Mouse (Mus musculus) adrenal gland, postnatal 10 days (tissue): ENCODE results near the gene Tnni1. TPM values are rescaled to one million over a fixed set of nuclear protein-coding genes. Genes with fewer than 3 reads are reported as not detected.

ENCODE experiments used
- DNase-seq: peaks from one replicate; pipeline ENCODE4 v3.0.0; 2021; ENCODE audit warnings: mixed read lengths
- total RNA-seq, 2 experiments: library from RNA; stranded (reverse); gene quantifications; 2 replicates each; pipeline ENCODE4 v1.2.3; 2021

Tnni1 gene
- total RNA-seq, 2 experiments from 2014 or later, result 7.7 to 41.7 TPM

DNA sequence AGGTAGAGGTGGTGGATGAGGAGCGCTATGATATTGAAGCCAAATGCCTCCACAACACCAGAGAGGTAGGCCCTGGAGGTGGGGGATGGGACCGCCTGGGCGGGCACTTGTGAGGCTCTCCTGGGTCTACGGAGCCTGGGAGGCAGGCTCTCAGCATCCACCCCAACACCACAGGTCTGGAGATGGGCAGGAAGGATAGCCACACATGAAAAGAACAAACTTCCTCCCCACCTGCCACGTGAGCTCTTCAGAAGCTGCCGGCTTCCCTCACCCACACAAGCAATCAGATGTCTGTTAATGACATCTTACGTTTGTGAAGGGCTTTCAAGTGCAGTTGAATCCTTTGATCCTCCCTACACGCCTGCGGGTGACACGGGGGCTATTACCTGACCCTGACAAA is 28.3 kb downstream of the Tnni1 start:
- no peak for DNase-seq

DNA sequence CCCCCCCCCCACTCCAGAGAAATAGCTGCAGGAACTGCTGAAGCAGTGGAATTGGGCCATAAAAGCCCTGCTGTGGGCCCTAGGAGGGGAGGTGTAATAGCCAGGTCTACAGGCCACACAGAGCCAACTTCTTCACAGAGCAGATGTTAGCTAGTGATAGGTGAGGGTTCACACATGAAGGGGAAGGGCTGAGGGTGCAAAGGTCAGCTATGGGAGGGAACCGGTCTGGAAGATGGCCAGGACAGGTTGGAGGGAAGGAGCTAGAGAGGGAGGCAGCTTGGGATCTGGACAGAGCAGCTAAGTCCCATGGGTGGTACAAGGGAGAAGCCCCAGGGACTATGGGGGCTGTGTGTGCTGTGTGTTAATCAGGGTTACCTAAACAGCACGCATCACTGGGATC is 30.9 kb downstream of the Tnni1 start:
- DNase-seq, result no peak

DNA sequence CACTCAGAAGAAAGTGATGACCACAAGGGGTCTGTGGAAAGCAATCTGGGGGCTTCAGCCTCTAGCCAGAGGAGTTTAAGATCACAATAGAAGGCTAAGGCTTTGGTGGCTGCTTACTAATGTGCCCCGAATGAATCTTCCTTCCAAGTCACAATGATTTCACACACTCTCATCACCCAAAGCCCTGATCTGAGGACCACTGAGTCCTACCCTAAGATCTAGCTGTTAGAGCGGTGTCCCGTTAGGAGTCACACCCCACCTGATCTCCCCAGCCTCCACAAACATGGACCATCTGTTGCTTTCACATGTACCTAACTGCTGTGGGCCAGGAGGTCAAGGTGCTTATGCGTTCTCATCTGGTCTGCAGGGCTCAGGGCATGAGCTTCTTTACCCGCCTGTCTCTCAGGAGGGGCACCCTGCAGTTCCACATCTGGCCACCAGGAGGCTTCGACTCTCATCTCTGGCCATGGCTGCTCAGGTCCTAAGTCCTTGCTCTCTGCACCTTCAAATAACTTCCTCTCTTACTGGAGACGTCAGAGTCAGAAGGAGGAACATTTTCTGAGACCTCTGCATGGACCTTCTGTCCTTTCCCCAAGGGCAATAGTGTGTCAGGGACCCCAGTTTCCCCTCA is 31.9 kb downstream of the Tnni1 start:
- peak; percentile 92 for DNase-seq

DNA sequence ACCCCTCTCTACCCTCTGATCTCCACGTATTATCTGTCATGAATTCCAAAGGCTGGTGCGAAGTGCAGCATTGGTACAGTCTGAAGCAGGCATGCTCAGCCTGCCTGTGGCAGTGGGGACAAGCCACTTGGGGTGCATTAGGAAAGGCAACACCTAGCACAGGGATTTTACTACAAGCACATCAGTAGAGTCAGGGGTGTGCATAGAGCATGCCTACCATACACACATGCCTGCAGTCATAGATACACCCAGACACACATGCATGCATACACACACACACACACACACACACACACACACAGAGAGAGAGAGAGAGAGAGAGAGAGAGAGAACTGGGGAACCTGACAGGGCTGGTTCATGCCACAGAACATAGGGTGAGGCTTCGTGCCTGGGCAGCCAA is 33.0 kb downstream of the Tnni1 start:
- DNase-seq, result no peak

DNA sequence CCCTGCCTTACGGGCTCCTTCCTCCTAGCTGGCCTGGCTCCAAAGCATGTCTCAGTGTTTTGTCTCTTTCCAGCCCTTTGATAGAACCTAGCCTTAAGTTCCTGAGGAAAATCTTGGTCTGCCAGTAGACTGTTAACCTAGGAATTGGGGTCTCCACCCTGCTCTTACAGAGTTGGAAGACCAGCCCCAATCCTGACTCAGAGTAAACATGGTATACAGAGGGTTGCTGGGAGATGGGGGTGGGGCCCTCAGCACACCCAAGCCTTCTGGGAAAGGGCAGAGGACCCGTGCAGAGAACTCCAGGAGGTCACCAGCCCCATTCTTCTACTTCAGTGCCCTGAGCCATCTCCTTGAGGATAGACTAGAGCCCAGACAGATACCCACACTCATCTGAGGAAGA is 33.4 kb downstream of the Tnni1 start:
- DNase-seq, result no peak

DNA sequence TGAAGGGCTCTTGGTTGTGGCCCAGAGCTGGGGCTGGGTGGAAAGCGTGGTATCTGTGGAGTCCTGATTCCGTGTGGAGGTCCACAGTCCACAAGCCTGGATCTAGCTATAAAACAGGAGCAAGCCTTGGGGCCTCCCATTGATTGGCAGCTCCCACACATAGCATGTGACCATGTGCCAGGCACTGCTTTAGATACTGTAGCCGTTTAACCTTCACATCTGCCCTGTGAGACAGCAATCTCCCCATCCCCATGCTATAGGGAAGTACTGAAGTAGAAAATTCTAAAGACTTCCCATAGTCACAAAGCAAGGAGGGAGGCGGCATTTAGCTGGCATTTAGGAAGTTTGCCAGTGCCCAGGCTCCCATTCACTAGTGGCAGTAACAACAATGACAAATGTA is 33.8 kb downstream of the Tnni1 start:
- DNase-seq, result no peak

DNA sequence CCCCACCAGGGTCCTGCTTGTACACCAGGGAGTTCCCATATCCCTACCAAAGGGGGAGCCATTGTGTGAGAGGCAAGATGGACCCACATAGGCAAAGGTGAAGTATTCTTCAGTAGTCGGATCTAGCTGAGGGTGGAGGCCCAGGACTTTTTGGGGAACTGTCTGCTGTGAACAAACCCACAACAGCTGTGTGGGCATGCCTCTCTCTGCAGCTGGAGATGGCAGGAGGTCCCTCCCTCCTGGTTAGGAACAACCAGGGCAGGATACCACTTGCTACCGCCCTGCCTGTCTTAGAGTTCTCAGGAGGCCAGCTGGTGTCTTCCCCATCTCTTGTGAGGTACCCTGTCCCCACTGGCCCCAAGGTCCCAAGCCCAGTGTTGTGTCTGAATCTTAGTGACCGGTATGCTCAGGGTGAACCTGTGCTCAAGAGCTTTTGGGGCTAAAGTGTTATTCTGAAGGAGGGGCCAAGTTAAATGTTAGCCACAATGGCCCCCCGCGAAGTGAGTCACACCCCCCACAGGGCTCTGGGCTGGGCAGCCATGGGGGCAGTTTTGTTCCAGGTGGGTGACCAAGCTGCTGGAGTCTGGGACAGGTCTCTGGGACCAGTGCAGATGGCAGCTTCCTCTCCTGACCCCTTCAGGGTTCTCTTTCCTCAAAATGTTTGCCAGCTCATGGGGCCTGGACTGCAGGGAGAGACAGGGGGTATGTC is 34.6 kb downstream of the Tnni1 start:
- no peak for DNase-seq

DNA sequence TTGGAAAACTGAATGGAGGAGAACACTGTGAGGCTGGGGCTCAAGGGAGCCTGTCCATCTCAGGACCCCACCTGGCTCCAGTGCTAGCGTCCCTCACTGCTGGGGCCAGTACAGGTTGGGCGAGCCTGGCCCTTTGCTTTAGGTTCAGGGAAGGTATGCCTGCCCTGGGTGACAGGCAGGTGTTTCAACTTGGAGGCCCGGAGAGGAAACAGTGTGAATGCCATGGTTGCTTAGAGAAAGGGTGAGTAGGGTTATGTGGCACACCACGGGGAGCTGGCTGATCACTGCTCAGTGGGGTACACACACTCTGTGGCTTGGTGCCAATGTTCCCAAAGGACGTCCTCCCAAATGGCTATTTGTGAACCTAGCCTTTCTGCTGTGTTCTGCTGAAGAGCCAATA is 35.3 kb downstream of the Tnni1 start:
- DNase-seq, result no peak

DNA sequence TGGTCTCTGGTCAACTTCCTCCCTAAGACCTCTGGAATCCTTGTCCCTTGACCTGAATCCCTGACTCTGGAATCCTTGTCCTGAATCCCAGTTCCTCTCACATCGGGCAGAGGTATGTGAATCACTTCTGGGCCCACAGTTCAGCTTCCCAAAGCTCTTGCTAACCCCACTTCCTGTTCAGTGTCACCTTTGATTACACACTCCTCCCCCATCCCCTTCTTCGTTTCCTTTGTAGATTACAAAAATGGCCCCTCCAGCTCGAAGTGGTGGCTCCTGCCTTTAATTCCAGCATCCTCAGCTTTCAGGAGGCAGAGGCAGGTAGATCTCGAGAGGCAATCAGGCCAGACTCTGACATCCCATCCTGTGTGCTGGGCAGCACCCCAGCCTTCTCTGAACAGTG is 38.4 kb downstream of the Tnni1 start:
- no peak for DNase-seq

DNA sequence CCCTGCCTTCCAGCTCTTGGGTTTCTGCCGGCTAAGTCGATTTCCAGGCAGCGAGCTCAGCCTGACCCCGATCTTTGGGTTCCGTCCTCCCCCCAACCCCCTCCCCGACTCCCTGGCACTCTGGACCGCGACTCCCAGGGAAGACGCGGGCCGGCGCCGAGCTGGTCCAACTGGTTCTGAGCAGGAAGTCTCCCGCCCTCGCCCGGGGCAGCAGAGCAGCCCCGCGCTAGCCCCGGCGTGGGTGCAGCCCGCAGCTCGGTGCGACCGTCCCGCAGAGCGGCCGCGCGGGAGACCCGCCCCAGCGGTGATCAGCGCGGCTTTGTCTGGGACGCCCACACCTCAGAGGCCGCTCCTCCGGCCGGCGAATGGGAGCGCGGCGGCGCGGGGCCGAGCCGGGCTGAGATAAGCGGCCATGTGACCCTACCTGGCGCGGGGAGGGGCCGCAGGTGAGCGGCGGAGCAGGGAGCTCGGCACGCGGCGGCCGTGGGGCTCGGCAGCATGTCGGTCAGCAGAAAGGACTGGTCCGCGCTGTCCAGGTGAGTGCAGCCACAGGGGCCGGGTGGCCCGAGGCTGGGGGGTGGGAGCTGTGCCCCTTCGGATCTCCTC is 39.4 kb downstream of the Tnni1 start, which contains the start of gene Lad1:
Gene Lad1, plus strand, starts transcription at position 118 of the 606 bp plus-strand sequence.
- DNase-seq, result no peak

DNA sequence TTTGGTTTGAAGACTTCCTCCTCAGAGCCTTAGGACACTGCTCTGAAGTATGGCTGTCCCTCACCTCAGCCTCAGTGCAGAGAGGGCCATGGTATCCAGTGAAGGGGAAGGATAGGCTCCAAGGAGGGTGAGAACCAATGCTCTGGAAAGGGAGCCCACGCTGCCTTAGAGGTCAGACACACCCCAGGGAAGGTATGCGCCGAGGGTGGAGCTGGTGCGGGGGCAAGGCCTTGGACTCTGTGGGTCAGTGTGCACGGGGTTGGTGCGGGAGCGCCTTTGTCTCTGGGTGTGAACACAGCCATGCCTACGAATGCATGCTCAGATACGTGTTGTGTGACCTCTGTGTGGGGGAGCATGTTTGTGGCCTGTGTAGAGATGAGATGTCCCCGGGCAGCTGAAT is 40.8 kb downstream of the Tnni1 start:
- DNase-seq, result no peak

DNA sequence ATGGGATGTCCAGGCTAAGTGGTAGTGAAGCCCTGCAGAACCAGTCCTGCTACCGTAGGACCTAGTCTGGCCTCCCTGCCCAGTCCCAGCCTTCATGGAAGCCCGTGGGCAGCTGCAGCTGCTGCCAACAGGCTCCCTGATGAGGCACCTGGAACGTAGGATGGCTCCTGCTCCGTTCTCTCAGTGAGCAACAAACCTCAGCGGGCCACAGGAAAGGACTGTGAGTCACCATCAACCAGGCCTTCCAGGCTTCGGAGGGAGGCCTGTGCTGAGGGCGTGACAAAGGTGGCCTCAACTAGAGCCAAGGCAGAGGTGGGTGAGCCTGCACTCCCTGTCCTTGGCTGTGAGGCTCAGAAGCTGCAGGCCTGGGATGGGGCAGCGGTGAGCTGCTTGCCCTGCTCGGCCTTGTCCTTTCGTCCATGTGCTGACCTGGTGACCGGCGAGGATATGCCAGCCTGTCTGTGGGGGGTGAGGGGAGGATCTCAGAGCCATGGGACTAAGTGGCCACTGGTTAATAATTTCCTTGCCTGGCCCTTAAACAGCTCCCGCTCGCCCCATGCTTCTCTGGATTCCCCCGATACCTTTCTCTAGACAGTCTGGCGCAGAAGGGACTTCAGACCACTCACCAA is 41.6 kb downstream of the Tnni1 start:
- peak; percentile 16 for DNase-seq

DNA sequence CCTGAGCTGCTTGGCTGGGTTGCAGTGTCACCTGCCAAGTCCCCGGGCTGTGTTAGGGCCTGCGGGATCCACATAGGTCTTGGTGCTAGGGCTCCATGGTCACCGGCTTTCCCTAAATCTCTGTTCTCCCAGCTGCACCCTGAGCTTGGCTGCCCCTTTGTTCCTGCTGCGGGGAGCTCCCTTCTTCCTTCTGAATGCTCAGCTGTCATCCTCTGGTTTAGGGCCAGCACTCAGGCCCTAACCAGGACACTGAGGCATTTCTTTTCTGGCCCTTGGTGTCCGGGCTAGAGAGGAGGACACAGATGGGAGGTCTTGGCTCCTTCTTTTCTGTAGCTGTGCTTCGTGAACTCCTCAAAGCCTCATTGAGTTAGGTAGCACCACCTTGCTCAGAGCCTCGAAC is 42.5 kb downstream of the Tnni1 start:
- DNase-seq, result no peak

DNA sequence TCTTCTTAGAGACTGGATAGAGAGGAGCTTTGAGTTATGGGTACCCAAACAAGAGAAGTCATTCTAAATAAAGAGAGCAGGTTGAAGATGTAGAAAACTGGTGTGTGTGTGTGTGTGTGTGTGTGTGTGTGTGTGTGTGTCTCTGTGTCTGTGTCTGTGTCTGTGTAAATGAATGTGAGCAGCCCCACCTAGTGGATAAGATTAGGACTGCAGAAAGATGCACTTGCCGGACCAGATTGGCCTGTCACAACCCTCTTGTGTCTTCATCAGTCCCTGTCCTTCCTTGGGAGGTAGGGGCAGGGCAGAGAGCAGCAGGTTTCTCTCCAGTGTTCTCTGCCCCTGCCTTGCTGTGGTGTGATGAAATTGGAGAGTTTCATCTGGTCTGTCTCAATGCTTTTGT is 49.7 kb downstream of the Tnni1 start:
- peak; percentile 47 for DNase-seq

DNA sequence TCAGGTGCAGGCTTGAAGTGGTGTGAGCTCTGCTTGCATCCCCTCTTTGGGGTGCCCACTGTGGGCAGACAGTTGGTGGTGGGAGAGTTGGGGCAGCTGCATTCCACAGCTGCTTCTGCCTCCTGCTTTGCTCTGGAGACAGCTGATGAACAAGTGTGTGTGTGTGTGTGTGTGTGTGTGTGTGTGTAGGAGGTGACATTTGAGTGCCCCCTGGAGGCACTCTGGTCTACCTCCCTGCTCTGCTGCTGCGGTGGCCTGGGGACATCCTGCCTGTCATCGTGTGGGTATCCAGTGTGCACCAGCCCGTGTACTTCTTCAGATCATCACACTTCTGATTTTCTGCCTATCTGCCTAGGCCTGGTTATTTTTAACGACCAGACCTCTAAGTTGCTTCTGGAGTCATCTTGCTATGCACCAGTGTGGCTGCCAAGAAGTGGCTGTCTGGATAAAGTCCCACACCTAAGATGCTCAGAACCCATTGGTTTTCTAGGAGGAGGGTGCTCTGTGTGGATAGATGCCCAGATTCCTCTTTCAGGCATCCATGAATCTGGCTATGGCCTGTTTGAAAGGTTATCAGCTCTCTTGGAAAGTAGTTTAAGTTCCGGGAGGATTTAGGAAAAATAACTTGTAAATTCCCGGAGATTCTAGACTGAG is 55.1 kb downstream of the Tnni1 start:
- no peak for DNase-seq

DNA sequence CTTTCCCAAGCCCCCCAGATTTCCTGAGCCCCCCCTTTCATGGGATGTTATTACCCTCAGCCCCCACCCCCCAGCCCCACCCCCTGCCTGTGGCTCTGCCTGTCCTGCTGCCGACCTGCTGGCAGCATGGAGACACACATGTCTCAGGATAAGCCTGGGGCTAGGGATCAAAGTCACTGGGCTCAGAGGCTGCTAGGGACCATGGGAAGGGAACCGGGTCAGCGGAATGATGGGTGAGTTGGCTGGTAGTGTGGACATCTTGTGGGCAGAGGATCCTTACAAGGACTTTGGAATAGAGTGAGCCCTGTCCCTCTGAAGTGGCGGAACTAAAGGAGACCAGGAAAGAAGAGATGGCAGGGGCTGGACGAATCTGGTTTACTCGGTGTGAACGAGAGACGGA is 55.7 kb downstream of the Tnni1 start:
- no peak for DNase-seq

DNA sequence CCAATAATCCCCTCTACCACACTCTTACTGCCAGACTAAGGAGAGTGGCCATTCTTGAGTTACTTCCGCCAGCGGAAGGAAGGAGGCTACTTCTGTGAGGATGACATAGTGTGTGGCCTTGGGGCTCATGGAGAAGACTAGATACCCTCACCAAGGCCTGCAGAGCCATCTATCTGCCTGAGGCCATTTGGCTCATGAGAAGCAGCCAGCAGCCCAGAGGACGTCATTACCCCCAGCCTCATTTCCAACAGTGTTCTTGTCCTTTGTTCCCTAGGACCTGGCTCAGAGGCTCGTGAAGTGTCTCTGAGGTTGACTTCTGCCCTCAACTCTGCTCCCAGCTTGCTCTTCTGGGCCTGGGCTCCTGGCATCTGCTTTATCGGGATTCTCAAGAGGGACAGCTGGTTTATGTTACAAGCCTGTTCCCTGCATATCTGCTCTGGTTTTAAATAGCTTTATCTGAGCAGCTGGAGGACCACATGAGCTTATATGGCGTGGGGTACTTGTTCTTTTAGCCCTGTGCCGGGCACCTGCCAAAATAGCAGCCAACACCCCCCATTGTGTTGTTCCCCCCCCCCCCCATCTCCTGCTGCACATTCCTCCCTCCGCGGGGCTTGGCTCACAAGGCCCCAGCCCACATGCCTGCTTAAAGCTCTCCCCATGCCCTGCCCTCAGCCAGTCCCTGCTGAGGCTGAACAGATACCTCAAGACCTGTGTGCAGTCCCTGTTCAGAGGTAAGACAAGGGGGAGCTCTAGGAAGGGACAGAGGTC is 56.7 kb downstream of the Tnni1 start, which contains the start of gene Tnnt2:
Gene Tnnt2, plus strand, starts transcription at position 639 of the 768 bp plus-strand sequence.
- no peak for DNase-seq

DNA sequence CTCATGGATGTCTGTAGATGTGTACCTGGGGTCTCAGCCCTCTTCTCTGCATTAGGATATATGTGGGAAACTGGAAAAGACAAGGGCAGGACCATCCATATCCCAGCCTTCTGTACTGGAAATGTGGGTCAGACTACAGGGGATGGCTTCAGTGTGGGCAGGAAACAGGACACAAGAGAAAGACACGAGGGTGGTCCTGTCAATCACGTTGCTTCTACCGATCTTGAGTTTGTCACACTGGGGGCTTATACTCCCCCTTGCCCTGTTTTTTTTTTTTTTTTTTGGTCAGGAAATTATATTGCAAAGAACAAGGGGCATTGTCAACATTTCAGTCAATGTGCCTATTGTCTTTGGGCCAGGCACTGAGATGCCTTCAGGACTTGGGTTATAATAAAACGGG is 59.4 kb downstream of the Tnni1 start:
- DNase-seq, result no peak

DNA sequence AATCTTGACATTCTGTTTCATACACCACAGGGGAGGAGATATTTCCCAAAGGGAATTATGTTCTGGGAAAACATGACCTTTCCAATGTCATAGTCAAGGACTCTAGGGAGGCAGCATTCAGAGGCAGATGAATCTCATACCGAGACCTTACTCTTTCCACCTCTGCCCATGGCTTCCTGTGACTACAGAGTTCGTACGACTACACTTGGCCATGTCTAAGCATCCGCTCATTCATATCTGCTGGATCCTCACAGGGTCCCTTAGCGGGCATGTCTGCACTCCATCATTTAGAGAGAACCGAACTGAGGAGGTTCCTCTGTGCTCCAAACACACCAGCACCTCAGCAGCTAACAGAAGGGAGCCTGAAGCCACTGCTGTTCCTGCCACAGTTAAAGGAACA is 59.8 kb downstream of the Tnni1 start:
- no peak for DNase-seq

DNA sequence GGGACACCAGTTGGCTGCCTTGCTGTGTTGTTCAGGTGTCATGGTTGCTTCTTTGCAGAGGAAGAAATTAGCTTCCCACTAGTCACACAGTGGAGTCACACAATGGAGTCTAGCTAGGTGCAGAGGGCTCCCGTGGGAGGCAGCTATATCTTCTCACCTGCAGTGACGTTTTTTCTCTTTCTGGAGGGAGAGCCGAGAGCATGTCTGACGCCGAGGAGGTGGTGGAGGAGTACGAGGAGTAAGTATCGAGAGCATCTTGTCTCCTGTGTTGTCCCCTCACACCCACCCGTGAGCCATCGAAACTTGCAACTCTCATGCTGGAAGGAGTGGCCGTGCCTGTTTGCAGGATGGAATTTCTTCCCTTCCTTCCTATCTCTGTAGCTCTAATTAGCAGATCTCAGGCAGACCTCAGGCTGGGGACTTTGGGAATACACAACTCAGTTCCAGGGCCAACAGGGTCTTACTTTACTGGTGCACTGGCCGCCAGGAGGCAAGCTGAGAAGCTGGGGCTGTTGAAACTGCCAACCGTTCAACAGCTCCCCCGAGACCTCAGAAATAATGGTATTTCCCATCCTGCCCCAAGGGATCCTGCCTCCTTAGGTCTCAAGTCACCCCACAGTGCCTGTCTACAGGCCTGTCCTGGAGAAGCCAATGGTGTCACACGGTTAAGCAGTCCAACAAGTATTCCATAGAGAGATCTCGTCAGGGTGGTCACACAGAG is 61.6 kb downstream of the Tnni1 start:
- DNase-seq, result no peak
